Mouse (Mus musculus) lung, postnatal 0 days (tissue): Measurements from ENCODE around the gene Topbp1.

Experiments used
- CTCF ChIP-seq: IDR thresholded peaks from 2 replicates; pipeline ENCODE4 v1.5.1; 2016; ENCODE audit warnings: antibody characterized with exemption, mild to moderate bottlenecking
- EP300 ChIP-seq: IDR thresholded peaks from 2 replicates; pipeline ENCODE4 v1.6.1; 2016; ENCODE audit warnings: antibody characterized with exemption, mild to moderate bottlenecking, control low read depth

GRCm38 (mm10) chr9:103287840-103288488 lies 17.1 kb upstream of the Topbp1 start:
- no peak for TF ChIP-seq CTCF
- TF ChIP-seq EP300, result no peak
